Mouse (Mus musculus) lung, postnatal 4 days (tissue): Measurements from ENCODE around the gene Mtss1l.

Experiments
- DNase-seq, 2 experiments: peaks; one replicate each; pipeline ENCODE4 v3.0.0; 2021

Gene Mtss1l

DNA sequence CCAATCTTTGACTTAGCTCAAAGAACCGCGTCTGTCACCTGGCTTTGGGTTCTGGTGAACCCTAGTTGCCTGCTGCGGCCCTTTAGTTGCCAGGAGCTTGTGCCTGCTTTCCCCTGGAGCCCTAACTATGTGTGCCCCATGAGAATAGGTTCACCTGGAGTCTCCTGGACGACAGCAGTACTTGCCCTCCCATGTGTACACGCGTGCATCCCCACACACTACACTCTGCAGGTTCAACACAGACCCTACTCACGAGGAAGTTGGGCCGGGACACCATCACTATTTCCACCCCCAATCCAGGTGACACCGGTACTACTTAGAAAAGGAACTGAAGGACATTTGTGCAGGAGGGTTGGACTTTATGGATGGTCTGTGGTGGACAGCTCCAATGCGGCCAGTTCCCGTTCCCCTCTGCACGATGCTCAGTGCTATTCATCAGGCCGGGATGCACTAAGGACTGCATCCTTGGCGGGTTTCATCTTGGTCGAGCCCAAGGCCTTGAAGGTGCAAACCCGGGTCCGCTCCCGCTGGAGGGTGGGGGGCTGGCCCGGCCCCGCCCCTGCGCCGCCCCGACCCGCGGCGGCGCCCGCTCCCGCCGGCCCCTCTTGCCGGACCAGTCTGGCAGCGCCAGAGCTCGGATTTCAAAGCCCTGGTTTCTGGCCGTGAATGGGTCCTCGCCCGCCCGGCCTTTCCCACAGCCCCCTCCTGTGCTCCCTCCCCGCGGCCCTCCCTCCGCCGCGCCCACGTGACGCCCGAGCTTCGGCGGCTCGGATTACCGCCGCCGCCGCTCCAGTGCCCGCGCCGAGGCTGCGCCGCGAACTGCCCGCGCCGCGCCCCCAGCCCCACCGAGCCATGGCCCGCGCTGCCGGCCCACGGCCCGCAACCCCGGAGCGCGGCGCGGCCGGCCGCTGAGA lies at the start of gene Mtss1l:
Gene Mtss1l, plus strand, starts transcription at position 792 of the 914 bp plus-strand sequence.
- peak; percentile 87 to 94 for DNase-seq

DNA sequence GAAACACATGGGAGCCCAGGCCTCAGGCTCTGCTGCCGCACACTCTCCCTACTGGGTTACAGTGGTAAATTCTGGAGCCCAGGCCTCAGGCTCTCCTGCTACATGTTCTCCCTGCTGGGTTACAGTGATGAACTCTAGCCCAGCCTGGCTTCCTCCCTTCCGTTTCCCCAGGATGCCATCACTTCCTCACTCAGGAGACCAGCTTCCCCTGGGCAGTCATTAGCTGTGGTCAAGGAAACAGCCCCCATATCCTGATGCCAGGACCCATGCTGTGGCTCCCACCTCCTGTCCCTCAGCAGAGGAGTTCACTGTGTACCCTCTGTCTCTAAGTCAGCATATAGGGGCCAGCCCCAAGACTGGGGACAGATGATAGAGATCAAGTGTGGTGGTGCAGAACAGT lies 49.1 kb upstream of the Mtss1l start:
- DNase-seq, result peak; percentile 49 to 79

DNA sequence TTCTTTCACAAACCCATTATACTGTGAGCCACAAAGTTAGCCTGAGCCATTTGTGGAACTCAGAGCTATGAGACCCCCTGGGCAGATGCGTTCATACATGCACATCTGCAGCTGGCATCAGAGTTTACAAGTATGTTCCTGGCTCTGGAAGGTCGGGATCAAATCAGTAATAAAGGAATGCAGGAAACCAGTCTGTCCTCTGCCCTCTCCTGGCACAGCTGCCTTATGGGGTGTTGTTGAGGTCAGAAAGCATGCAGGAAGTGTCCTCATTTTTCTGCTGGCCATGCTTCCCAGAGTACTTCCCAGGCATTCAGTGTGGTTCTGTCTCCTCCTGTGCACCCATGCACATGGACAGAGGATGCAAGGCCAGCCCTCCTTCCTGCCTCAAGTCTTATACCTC lies 48.1 kb upstream of the Mtss1l start:
- DNase-seq, result peak; percentile 49 to 68

DNA sequence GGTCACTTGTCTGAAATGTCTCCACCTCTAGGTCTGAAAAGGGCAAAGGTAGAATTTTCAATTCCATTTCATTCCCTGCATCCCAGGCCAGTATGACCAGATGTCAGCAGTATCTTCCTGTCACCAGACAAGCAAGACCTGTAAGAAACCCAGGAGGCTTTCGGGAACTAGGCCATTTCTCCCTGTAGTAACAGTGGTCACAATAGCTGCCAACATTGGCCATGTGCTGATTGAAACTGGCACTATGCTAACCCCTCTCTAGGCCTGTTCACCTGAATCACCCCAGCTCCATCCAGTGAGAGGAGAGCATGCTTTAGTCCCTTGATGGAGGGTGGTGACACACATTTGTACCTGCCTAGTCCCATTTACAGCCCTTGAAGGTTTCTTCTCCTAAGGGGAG lies 46.7 kb upstream of the Mtss1l start:
- no peak for DNase-seq

DNA sequence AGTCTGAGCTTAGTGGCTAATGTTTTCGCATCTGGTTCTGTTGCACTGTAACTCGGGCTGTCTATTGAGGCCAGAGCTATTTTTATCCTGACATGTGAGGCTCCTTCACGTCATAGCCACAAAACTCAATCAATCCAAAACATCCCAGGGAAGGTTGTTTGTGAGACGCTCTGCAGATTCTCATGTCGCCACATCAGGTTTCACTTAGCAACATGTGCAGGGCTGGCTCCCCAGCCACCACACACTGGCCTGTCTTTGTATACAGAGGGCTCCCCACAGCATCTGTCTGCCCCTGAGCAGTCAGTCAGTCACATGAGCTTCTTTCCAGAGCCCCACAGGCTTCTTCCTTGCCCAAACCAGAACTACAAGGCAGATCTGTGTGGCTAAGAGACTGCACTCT lies 44.6 kb upstream of the Mtss1l start:
- peak; percentile 53 to 85 for DNase-seq

DNA sequence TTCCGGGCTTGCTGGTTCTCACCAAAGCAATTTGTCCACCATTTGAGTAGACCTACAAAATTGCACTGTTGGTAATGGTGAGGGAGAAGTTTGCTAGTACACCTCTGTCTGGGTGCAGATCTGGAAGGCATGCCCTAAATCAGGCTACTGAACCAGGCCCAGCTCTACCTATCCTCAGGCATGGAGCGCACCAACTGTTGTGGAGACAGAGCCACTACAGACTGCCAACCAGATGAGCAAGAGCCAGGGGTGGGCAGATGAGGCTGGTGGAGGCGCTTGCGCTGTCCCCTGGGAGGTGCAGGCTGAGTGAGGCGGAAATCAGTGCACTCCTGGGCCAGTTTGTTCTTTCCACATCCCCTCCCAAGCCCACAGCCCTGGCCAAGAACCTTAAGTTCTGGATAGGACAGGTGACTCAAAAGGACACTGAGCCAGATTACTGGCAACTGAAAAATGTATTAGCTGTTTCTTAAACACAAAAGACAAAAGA lies 44.1 kb upstream of the Mtss1l start:
- no peak for DNase-seq

DNA sequence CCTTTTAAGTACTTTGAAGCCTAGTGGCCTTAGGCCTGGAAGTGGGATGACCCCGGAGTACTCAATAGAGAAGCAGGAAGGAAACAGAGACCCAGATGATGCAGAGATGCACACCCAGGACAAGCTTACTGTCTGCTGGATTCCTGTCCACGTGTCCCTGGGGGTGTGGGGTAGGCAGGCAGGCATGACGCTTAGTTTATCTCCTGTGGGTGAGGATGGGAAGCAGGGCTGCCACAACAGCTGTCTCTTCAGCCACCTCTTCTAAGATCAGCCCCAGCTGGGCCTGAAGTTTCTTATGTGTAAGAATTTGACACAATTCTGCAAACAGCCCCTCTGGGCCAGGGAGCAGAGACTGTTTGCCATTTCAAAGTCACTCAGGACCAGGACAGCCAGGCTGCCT lies 42.3 kb upstream of the Mtss1l start:
- DNase-seq, result peak in 1 of 2 experiments; percentile 57

DNA sequence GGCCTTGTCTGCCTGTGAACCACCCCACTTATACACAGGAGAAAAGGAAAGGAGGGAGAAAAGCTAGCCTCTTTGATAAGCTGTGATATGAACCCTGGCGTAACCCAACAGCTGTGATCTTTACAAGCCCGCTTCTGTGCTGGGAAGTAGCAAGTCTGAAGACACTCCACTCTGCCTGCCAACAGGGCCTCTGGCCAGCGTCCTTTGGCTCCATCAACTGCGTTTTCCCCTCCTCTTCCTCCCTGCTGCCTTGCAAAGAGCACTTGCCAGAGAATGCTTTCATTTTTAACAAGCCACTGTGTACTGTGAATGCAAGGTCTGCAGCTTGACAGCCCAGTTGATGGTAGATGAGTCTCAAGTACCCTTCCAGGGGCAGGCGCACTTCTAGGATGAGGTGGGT lies 33.5 kb upstream of the Mtss1l start:
- DNase-seq, result peak; percentile 80 to 95

DNA sequence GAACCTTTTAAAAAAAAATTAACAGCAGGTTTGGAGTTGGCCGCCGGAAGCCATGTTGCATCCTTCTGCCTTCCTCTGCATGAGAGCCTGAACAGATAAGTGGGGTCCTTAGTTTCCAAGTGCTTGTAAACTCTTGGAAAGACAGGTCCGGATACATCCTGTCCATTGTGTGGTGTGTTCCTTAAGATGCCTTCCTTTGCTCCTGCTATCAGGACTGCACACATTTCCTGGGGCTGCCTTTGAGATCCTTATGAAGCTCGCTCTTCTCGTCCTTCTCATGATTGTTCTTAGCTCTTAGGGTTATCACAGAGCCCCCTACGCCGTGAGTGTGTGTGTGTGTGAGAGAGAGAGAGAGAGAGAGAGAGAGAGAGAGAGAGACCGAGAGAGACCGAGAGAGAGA lies 31.3 kb upstream of the Mtss1l start:
- DNase-seq, result peak in 1 of 2 experiments; percentile 52

DNA sequence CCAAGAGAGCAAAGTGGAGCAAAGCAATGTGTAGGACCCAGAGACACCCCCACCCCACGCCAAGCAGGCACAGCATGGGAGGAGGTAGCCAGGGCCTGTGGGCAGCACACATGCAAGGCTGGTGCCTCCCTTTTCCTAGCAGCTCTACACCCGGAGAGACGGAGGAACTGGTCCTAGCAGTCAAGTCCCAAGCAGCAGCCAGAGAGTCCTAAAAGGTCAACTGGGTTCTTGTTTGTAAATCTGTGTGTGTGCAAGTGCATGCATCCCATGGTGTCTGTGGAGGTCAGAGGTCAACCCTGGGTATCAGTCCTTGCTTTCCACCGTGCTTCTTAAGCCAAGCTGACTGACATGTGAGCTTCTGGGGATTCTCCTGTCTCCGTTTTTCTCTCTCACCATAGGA lies 27.1 kb upstream of the Mtss1l start:
- DNase-seq, result no peak

DNA sequence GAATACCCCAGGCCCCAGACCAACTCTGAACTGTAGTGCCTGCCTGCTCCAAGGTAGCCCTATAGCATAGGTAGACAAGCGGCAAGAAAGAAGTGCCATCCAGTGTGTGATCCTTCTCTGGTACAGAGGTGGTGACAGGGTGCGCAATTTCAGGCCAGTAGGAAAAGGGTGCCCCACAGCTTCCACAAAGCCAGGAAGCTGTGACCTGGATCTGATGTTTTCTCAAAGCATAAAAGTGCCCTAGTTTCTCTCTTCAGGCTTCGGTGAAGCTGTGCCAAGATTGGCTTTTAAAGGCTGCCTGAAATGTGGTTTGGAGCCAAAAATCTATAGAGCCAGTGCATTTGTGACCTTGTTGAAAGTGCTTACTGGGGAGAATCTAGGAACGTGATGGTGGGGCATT lies 26.4 kb upstream of the Mtss1l start:
- no peak for DNase-seq

DNA sequence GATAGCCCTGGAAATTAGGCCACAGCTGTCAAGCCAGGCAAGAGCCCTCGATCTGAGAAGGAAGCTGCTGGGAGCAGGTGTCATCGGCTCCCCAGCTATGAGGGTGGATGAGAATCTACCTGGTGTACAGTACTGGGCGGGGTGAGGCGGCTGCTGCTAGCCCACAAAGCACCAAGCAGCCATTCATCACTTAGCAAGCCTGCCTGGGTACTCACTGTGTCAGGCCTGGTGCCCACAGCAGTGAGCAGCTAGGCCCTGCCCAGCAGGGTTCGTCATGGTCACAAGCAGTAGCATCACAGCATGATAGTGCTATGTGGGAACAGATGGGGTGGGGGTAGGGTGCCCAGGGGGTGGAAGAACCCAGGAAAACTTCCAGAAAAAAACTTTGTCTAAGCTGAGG lies 25.8 kb upstream of the Mtss1l start:
- DNase-seq, result no peak

DNA sequence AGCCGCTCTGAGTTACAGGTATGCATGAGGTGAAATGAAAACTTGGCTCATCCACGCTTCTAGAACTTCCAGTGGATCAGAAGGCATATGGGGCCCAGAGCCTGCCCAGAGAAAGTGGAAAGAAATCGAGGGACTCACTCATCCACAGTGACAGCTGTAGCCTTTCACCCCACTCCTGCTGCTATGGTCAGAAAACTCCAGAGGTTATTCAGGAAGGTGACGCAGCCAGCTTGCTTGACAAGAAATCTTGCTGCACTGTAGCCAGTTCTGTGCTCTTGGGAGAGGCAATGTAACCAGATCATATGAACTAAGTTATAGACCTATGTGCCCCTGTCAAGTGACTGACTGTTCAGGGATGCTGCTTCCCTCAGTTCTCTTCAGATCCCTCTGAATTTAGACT lies 25.2 kb upstream of the Mtss1l start:
- DNase-seq, result peak in 1 of 2 experiments; percentile 65

DNA sequence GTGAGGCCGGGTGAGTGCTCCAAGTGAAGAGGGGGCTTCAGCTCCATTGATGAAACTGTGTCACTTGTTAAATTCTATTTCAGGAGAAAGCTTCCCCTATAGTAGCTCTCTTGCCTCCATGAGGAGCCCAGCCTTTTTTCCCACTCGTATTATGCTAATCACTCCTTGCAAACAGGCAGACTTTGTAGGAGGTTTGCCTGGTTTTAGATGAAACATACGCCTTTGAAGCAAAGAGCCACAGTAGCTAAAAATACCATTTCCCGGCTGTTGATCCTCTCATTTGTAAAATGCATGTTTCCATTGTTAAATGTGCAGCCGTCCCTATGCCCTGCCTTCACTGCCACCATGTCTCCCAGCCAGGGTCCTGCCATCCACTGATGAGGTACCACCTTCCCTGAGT lies 23.7 kb upstream of the Mtss1l start:
- no peak for DNase-seq

DNA sequence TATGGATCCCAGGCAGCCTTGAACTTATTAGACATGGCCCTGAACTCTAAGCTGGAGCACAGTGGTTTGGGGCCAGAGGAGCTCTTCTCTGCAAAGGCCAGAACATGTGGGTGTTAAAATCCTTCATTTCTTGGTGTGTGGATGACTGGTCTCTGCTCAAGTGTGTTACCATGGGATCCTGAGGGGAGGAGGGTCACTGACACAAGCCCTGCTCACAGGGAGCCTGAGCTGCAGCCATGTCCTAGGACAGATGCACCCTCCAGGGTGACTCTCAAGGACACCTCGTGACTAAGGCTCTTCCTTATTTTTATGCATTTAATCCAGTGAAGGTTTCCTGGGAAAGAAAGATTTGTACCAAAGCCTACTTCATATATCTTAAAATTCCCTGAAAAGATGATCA lies 23.2 kb upstream of the Mtss1l start:
- DNase-seq, result no peak

DNA sequence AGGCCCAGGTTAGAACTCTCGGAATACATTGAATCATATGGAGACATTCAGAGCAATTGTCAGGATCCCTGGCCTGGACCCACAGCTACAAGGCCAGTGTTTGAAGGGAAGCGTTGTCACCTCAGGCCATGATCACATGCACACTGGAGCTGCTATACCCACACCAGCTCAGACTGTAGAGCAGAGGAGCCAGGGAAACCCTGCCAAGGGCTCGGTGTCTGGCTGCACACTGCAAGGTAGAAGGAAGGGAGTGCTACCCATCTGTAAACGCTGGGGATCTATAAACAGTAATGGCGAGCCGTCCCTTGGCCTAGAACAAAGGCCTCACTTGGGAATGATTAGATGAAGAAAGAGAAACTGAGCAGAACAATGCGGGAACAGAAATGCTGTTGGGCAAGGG lies 21.8 kb upstream of the Mtss1l start:
- no peak for DNase-seq

DNA sequence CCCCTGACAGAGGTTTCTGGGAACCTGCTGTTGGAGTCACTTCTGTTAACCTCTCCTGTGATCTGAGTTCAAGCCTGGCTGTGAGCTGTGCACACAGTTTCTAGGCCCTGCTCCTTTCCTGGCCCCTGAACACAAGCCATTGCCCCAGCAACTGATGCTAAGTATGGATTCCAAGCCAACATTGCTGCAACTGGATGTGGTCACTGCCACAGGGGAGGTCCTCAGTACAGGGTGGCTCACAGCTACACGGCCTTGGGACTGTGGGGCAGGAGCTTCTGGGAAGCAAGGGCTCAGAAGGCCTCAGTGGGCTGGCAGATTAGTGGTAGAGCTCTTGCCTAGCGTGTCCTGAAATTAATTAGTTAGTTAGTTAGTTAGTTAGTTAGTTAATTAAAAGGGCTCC lies 20.7 kb upstream of the Mtss1l start:
- DNase-seq, result no peak

DNA sequence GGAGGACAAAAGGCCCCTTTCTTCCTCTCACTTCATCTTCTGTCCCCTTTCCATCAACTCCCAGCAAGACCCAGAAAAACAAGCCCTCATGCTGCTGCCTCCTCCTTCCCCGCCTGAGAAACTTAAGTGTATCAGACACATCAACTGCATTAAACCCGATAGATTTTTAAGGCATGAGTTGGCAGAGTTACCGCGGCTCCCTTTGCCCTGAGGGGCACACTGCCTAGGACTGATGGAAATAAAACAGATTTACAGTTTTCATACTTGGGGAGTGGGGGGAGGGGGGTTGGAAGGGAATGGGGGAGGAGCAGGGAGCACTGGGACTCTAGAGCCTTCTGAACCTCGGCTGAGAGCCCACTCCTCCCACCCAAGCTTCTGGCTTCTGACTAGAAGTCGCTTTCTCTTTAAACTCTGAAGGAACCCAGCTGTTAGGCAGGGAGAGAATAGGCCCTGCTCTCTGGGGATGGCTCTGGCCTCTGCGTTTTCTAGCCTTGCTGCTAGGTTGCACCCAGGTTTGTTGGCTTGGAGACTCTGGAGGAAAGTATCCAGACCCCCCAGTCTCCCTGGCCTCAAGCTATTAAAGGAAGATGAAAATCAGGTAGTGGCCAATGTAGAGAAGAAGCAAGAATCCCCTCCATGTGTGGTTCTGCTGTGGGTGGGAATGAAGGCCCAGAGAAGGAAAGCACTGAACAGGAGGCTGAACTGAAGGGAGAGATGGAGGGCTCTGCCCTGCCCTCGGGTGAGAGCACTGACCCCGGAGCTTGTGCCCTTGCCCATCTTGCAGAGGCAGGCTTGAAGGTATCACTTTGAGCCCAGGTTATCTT lies 18.4 kb upstream of the Mtss1l start:
- peak in 1 of 2 experiments; percentile 75 for DNase-seq

DNA sequence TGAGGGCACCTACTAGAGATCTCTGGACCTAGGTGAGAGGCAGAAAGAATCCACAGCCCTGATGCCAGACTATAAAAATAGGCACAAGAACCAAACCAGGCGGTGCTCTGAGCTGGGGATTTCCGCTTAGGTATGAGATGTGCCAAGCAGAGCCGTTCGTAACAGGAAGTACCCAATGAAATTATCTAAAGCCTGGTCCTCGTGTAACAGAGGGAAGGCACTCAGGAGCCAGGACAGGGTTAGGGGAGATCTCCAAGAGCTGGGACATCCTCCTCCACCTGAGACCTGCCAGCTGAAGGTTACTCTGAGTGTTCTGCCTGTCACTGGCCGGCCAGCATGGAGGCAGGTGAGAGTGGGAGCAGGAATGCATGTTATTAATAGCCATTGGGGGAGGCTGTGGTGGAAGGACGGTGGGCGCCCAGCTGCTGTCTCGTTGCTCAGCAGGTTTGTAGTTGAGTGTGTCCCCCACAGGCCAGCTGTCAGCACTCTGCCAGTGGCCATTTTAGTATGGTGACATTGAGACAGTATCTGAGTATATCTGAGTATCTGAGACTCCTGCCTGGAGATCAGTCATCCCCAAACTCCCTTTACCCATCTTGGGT lies 17.7 kb upstream of the Mtss1l start:
- DNase-seq, result no peak

DNA sequence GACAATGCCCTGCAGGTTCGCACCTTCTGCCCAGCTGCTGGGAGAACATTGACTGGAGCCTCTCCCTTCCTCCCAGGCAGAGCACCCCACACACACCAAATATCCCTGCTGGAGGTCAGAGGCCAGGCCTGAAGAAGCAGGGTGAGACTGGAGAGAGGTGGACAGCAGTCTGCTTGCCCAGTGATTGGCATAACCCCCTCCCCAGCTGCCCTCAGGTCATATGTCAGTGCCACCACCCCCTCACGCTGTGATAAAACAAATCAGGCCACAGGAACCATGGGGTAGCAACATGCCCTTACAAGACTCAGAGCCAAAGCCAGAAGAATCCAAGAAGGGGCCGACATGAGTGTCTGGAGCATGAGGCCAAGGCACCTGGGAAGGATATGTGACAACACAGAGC lies 17.2 kb upstream of the Mtss1l start:
- DNase-seq, result no peak

DNA sequence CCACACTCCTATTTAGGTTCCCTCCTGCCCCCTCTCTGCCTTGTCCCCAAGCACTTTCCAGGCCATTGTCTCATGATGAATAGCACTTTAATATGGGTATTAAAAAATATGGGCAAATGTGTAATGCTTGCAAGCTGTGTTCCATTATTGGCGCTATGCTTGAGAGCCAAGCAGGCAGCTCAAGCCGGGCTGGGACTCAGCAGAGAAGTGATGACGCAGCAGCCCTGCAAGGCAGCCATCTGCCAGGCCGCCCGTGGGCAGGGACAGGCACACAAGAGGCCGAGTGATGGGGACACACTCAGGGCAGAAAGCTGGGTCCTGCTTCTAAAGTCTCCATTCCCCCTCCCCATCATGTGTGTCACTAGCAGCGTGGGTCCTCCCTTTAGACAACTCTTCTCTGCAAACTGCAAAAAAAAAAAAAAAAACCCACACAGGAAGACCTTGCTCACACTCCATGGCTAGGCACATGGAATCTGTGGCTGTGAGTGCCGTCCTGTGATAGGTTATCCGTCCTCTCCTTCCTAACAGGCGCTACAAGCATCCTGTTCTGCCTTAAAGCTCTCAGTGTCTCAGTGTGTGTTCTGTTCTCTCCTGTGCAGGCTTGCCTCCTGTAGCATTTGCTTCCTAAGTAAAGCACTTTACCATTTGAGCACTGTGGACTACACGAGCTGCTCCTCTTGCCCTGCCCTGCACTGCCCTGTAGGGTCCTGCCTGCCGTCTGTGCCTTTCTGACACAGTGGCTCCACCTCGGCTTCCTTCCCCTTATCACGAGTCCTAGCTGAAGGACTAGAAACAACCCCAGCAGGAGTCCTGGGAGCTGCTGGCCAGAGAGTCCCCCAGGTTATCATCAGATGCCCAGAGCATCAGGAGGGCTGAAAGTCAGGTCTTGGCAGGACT lies 15.6 kb upstream of the Mtss1l start:
- DNase-seq, result peak; percentile 39 to 83

DNA sequence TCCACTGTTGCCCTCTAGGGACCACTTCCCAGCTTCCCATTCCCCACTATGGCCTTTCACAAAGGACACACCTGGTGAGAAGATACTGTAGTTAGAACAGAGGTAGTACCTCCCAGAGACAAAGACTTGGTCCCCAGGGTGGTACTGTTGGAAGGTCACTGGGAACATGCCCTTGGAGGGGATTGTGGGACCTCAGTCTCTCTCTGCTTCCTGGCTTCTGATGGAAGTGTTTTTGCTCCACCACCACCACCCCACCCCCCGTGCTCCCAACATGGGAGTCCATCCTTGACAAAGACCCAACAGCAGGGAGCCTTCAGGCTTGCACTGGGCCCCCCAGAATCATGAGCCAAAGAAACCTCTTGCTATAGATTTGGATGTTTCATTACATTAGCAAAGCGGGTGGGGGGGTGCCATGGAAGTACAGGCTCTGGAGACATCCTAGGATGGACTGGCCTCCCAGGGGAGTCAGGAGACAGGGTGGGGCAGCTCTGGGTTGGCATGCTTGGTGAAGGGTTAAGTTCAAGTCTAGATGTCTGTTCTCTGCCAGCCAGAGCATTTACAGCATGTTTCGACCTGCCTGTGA lies 14.9 kb upstream of the Mtss1l start:
- no peak for DNase-seq
